Mouse (Mus musculus): ENCODE measurements around the gene Tmem72. TPM values are rescaled to one million over a fixed set of nuclear protein-coding genes. Genes with fewer than 3 reads are reported as not detected.

Gene Tmem72
- polyA plus RNA-seq, 1 experiment from 2014 or later = 0.05 TPM

- Histone ChIP-seq H3K4me2 (replicated peaks; ENCODE audit: low read depth) (no peak overlapping the region), H3K27me3 (ENCODE audit: control insufficient read depth, insufficient read depth, low read length) (no peaks in the 10 kb centered on the region), H3K27ac (replicated peaks) (no peak overlapping the region), H3K9ac (ENCODE audit: low read length) (no peak overlapping the region), H3K4me1 (replicated peaks; ENCODE audit: control insufficient read depth, insufficient read depth) (no peaks in the 10 kb centered on the region; the same call in 1 of the 2 replicates), H3K4me3 (ENCODE audit: low read depth, low read length) (no peak overlapping the region), H3K36me3 (ENCODE audit: control insufficient read depth, insufficient read depth, low read length) (no peaks in the 10 kb centered on the region), H3K9me3 (ENCODE audit: control insufficient read depth, low read length) (no peaks in the 10 kb centered on the region)
- DNase-seq (ENCODE audit: low spot score) (no peak), ATAC-seq (ENCODE audit: low FRiP score, low TSS enrichment) (no peak)
- WGBS = 60% methylated on average over 3 of the region's 3 CpGs
- TF ChIP-seq CTCF (IDR thresholded peaks at IDR 0.05; ENCODE audit: low read depth) (no peak), EP300 (optimal IDR thresholded peaks at IDR 0.05) (no peak)
Measured at GRCm38 (mm10) chr6:116666892-116667291, 49.8 kb downstream of the Tmem72 start.

DNA sequence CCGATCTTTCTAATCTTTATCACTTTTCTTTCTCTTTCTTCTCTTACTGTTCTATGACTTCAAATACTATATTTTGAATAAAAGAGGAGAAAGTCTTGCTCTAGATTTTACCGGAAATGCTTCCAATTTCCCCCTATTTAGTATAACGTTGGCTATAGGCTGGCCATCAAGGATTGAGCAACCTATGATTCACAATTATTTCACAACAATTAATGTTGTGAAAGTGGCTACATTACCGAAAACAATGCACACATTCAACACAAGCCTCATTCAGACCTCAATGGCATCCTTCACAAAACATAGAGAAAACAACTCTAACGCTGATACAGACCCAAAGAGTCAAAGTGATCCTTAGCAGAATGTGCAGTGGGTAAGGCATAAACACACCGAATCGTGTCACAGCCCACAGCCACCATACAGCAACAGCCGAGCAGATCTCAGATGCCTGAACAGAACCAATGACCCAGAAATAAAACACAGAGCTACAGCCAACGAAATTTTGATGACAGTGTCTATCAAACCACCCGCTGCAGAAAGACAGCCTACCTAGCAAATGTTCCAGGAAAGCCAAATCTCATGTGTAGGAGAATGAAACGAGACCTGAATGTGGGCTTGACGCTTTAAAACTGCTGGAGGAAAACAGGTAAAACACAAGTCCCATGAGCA, 50.5 kb downstream of the Tmem72 start:
- Histone ChIP-seq H3K4me2 (replicated peaks; ENCODE audit: low read depth) (no peak overlapping the region), H3K36me3 (ENCODE audit: control insufficient read depth, insufficient read depth, low read length) (no peaks in the 10 kb centered on the region), H3K9ac (ENCODE audit: low read length) (no peak overlapping the region), H3K4me3 (ENCODE audit: low read depth, low read length) (no peak overlapping the region), H3K9me3 (ENCODE audit: control insufficient read depth, low read length) (no peaks in the 10 kb centered on the region), H3K27me3 (ENCODE audit: control insufficient read depth, insufficient read depth, low read length) (no peaks in the 10 kb centered on the region), H3K27ac (replicated peaks) (no peak overlapping the region), H3K4me1 (replicated peaks; ENCODE audit: control insufficient read depth, insufficient read depth) (no peaks in the 10 kb centered on the region; the same call in 1 of the 2 replicates)
- WGBS = 82% methylated on average over 12 of the region's 12 CpGs
- DNase-seq (ENCODE audit: low spot score) (no peak), ATAC-seq (ENCODE audit: low FRiP score, low TSS enrichment) (no peak)
- no peak for TF ChIP-seq CTCF (IDR thresholded peaks at IDR 0.05; ENCODE audit: low read depth)
- TF ChIP-seq EP300 (optimal IDR thresholded peaks at IDR 0.05) = no peak

- Histone ChIP-seq H3K4me3 (ENCODE audit: low read depth, low read length) (no peak overlapping the region), H3K27me3 (ENCODE audit: control insufficient read depth, insufficient read depth, low read length) (no peaks in the 10 kb centered on the region), H3K36me3 (ENCODE audit: control insufficient read depth, insufficient read depth, low read length) (no peaks in the 10 kb centered on the region), H3K4me2 (replicated peaks; ENCODE audit: low read depth) (no peak overlapping the region), H3K27ac (replicated peaks) (peak overlapping the region; percentile 67; the same call in 1 of the 2 replicates), H3K9me3 (ENCODE audit: control insufficient read depth, low read length) (no peaks in the 10 kb centered on the region), H3K4me1 (replicated peaks; ENCODE audit: control insufficient read depth, insufficient read depth) (no peaks in the 10 kb centered on the region; the same call in 1 of the 2 replicates), H3K9ac (ENCODE audit: low read length) (no peak overlapping the region)
- ATAC-seq (ENCODE audit: low FRiP score, low TSS enrichment) (no peak), DNase-seq (ENCODE audit: low spot score) (no peak)
- WGBS = 68% methylated on average over 3 of the region's 3 CpGs
- TF ChIP-seq CTCF (IDR thresholded peaks at IDR 0.05; ENCODE audit: low read depth) (no peak), EP300 (optimal IDR thresholded peaks at IDR 0.05) (no peak)
Measured at GRCm38 (mm10) chr6:116664830-116665229, 51.9 kb downstream of the Tmem72 start.

DNA sequence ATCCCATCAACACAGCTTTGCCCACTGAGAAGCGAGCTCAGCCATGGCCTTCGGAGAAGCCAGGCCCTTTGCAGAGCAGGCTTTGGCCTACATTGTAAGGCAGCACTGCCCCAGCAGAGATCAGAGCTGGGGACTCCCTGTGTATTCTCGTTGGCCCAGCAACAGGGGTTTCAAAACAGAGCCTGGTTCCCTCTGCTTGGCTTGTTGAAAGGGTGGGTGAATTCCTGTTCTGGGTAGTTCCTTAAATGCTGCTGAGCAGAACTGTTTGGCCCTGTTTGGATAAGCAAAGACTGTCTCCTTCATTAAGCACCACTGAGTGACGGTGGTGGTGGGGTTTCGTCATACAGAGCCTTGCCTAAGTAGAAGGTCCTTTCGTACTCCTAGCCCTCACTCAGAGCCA, 52.7 kb downstream of the Tmem72 start:
- Histone ChIP-seq H3K36me3 (ENCODE audit: control insufficient read depth, insufficient read depth, low read length) (no peaks in the 10 kb centered on the region), H3K4me3 (ENCODE audit: low read depth, low read length) (no peak overlapping the region), H3K9me3 (ENCODE audit: control insufficient read depth, low read length) (no peaks in the 10 kb centered on the region), H3K27ac (replicated peaks) (no peak overlapping the region), H3K27me3 (ENCODE audit: control insufficient read depth, insufficient read depth, low read length) (no peaks in the 10 kb centered on the region), H3K9ac (ENCODE audit: low read length) (no peak overlapping the region), H3K4me2 (replicated peaks; ENCODE audit: low read depth) (no peak overlapping the region), H3K4me1 (replicated peaks; ENCODE audit: control insufficient read depth, insufficient read depth) (no peaks in the 10 kb centered on the region; the same call in 1 of the 2 replicates)
- no peak for TF ChIP-seq EP300 (optimal IDR thresholded peaks at IDR 0.05)
- no peak for TF ChIP-seq CTCF (IDR thresholded peaks at IDR 0.05; ENCODE audit: low read depth)
- ATAC-seq (ENCODE audit: low FRiP score, low TSS enrichment) (peak; percentile 56; the same call in 1 of the 2 replicates), DNase-seq (ENCODE audit: low spot score) (no peak)
- 66% methylated on average over 6 of the region's 6 CpGs for WGBS

DNA sequence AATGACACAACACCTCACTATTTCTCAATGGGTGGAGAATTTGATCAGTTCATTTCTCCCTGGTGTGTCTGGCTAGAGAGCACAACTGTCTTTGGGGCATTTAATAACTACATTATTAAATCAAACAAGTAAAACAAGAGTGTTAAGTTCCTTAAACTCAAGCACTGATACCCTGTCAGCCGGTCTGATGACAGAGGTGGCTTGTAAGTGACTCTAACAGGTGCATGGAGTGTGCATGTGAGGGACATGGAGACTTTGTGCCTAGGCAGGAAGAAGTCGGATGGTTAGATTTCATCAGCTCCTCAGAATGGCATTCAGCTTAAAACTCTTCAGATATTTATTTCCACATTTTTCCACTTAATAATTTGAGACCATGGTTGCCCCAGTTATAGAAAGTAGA, 53.3 kb downstream of the Tmem72 start:
- TF ChIP-seq EP300 (optimal IDR thresholded peaks at IDR 0.05) (no peak), CTCF (IDR thresholded peaks at IDR 0.05; ENCODE audit: low read depth) (no peak)
- no peaks in the 10 kb centered on the region for H3K27me3 ChIP-seq (ENCODE audit: control insufficient read depth, insufficient read depth, low read length)
- no peaks in the 10 kb centered on the region for H3K36me3 ChIP-seq (ENCODE audit: control insufficient read depth, insufficient read depth, low read length)
- ATAC-seq (ENCODE audit: low FRiP score, low TSS enrichment) = no peak
- H3K9me3 ChIP-seq (ENCODE audit: control insufficient read depth, low read length) = no peaks in the 10 kb centered on the region
- H3K4me2 ChIP-seq (replicated peaks; ENCODE audit: low read depth) = no peak overlapping the region
- no peak overlapping the region for H3K27ac ChIP-seq (replicated peaks)
- no peak overlapping the region for H3K9ac ChIP-seq (ENCODE audit: low read length)
- H3K4me3 ChIP-seq (ENCODE audit: low read depth, low read length) = no peak overlapping the region
- WGBS = 87% methylated on average over 2 of the region's 2 CpGs
- DNase-seq (ENCODE audit: low spot score) = no peak
- no peaks in the 10 kb centered on the region for H3K4me1 ChIP-seq (replicated peaks; ENCODE audit: control insufficient read depth, insufficient read depth)

- WGBS = 51% methylated on average over 9 of the region's 9 CpGs
Measured at GRCm38 (mm10) chr6:116653684-116654454, 62.8 kb downstream of the Tmem72 start.

More at GRCm38 (mm10) chr6:116653684-116654454, 62.8 kb downstream of the Tmem72 start:
- no peaks in the 10 kb centered on the region for H3K36me3 ChIP-seq (ENCODE audit: control insufficient read depth, insufficient read depth, low read length)
- H3K4me1 ChIP-seq (replicated peaks; ENCODE audit: control insufficient read depth, insufficient read depth) = peaks cover 2% of the 10 kb centered on the region; the same call in 1 of the 2 replicates
- H3K27ac ChIP-seq (replicated peaks) = no peak overlapping the region
- ATAC-seq (ENCODE audit: low FRiP score, low TSS enrichment) (peak; percentile 51), DNase-seq (ENCODE audit: low spot score) (peak; percentile 74)
- no peaks in the 10 kb centered on the region for H3K27me3 ChIP-seq (ENCODE audit: control insufficient read depth, insufficient read depth, low read length)
- no peaks in the 10 kb centered on the region for H3K9me3 ChIP-seq (ENCODE audit: control insufficient read depth, low read length)
- H3K9ac ChIP-seq (ENCODE audit: low read length) = no peak overlapping the region
- TF ChIP-seq CTCF (IDR thresholded peaks at IDR 0.05; ENCODE audit: low read depth) (peak; percentile 91), EP300 (optimal IDR thresholded peaks at IDR 0.05) (no peak)
- H3K4me2 ChIP-seq (replicated peaks; ENCODE audit: low read depth) = no peak overlapping the region
- H3K4me3 ChIP-seq (ENCODE audit: low read depth, low read length) = no peak overlapping the region
